Mouse (Mus musculus): Measurements from ENCODE around the gene Shank2. TPM values are rescaled to one million over a fixed set of nuclear protein-coding genes. Genes with fewer than 3 reads are reported as not detected.

Gene Shank2
- polyA plus RNA-seq, 1 experiment: 2.0 TPM

DNA sequence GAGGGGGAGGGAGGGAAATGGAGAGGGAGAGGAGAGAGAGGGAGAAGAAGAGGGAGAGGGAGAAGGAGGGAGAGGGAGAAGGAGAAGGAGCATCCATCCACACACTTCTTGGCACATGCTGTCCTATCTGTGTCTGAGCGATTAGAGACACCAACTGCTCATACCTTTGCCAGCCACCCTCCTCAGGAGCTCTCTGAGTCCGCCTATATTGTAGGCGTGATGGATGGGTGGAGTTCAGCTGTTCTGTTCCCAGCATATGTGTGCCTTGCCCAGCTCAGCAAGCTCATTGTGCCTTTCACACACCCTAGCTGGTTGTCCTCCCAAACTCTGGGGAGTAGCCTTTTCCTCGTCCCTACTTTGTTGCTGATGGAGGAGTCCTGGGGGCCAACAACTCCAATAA is 233.8 kb downstream of the Shank2 start:
- H3K27ac ChIP-seq (ENCODE audit: control insufficient read depth, insufficient read depth, low read depth, low read length, poor library complexity): no peak overlapping the region
- no peak for TF ChIP-seq POLR2A (IDR thresholded peaks at IDR 0.05; ENCODE audit: borderline replicate concordance, control insufficient read depth, low read depth, low read length)
- TF ChIP-seq CTCF (IDR thresholded peaks at IDR 0.05; ENCODE audit: control insufficient read depth, insufficient read depth, low read length): no peak
- H3K4me3 ChIP-seq (replicated peaks; ENCODE audit: control insufficient read depth, low read depth, low read length): no peak overlapping the region
- WGBS: 65% methylated on average over 4 of the region's 4 CpGs
- no peaks in the 10 kb centered on the region for H3K4me1 ChIP-seq (ENCODE audit: control insufficient read depth, insufficient read depth, low read length)

DNA sequence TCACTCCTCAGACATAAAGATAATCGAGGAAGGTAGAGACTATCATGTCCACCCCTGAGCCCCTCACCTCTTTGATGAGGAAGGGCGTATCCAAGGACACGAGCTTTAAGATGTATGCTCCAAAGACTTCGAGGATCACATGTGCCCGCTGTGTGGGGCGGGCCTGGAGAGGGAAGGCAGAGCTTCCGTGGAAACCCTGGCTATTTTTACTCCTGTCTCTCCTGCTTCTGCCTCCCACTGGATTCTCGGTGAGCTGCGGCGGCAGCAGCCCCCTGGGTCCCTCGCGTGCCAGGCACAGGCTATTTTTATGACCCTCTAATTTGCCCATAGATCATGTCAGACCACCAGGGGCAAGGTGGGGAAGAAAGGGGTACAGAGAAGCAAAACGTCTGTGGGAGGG is 235.1 kb downstream of the Shank2 start:
- 57% methylated on average over 13 of the region's 13 CpGs for WGBS
- TF ChIP-seq POLR2A (IDR thresholded peaks at IDR 0.05; ENCODE audit: borderline replicate concordance, control insufficient read depth, low read depth, low read length) (no peak), CTCF (IDR thresholded peaks at IDR 0.05; ENCODE audit: control insufficient read depth, insufficient read depth, low read length) (no peak)
- H3K4me3 ChIP-seq (replicated peaks; ENCODE audit: control insufficient read depth, low read depth, low read length): no peak overlapping the region

DNA sequence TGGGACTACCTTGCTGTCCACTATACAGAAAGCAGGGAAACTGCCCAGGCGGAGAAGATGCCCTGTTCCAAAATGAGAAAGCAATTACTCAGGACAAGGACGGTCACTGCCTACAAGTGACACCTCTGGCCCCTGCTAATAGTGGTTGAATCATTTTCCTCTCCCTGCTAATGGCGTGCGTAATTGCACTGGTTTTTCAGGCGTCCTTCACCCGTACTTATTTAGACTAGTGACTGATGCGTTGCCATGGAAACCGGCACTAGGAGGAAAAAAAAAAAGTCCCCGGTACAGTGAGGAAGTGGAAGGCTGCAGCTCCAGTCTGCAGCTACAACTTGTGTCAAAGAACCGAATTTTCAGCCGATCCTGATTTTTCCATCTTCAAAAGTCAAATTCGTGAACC is 236.7 kb downstream of the Shank2 start:
- 21% methylated on average over 12 of the region's 12 CpGs for WGBS
- Histone ChIP-seq H3K27ac (ENCODE audit: control insufficient read depth, insufficient read depth, low read depth, low read length, poor library complexity) (no peak overlapping the region), H3K4me3 (replicated peaks; ENCODE audit: control insufficient read depth, low read depth, low read length) (no peak overlapping the region), H3K4me1 (ENCODE audit: control insufficient read depth, insufficient read depth, low read length) (no peaks in the 10 kb centered on the region)
- TF ChIP-seq CTCF (IDR thresholded peaks at IDR 0.05; ENCODE audit: control insufficient read depth, insufficient read depth, low read length) (no peak), POLR2A (IDR thresholded peaks at IDR 0.05; ENCODE audit: borderline replicate concordance, control insufficient read depth, low read depth, low read length) (no peak)

More for the DNA sequence above, 235.1 kb downstream of the Shank2 start:
- no peaks in the 10 kb centered on the region for H3K4me1 ChIP-seq (ENCODE audit: control insufficient read depth, insufficient read depth, low read length)
- no peak overlapping the region for H3K27ac ChIP-seq (ENCODE audit: control insufficient read depth, insufficient read depth, low read depth, low read length, poor library complexity)

DNA sequence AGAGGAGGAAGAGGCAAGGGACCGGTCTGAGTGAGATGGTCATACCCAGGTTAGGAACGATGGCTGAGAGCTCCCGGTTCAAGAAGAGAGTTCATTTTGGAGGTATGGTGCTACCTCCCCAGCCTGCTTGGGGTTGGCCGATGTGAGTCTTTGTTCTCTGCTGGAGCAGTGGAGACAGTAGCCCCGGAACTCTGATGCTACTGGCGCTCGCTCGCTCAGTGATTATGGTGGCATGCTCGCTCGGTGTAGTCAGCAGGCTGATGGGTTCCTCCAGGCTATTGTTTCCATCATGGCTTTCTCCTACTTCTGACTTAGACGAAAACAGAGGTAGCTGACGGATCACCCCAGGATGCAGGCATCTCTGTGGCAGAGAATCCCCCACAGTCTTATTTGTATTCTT is 237.3 kb downstream of the Shank2 start:
- WGBS: 52% methylated on average over 12 of the region's 12 CpGs
- Histone ChIP-seq H3K4me1 (ENCODE audit: control insufficient read depth, insufficient read depth, low read length) (no peaks in the 10 kb centered on the region), H3K4me3 (replicated peaks; ENCODE audit: control insufficient read depth, low read depth, low read length) (no peak overlapping the region), H3K27ac (ENCODE audit: control insufficient read depth, insufficient read depth, low read depth, low read length, poor library complexity) (no peak overlapping the region)
- no peak for TF ChIP-seq POLR2A (IDR thresholded peaks at IDR 0.05; ENCODE audit: borderline replicate concordance, control insufficient read depth, low read depth, low read length)
- no peak for TF ChIP-seq CTCF (IDR thresholded peaks at IDR 0.05; ENCODE audit: control insufficient read depth, insufficient read depth, low read length)

DNA sequence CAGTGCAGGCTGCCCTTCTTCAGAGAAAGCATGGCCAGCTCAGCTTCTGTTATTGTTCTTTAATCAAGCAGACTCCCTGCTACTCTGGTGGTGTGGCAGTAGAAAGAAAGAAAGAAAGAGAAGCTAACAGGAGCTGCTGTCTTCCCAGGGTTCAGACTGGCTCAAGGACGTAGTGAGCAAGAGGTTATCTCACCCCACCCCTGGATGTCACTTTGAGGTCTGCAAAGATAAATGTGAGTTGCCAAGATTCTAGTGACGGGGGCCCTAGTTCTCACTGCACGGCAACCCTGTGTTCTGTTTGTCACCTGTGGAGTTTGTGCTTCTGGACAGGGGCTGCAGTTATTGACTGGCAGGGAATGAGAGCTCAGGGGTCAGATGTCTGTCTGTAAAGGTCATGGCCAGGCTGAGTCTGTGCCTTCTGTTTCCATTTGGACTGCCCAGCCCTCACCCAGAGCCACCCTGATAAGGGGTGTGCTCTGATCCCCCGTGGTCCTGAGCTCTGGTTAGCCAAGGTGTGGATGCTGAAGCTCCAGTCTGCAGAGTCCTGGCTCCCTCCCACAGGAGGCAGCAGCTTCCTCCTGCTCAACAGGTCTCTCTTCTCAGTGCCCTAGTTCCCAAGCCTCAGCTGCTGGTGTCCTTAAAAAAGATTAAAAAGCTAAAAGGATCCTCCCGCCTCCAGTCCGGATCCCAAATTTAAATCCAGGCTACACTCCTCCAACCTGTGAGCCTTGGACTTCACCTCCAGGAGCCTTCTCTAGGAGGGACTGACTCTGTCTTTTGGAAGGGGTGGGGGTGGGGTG is 238.0 kb downstream of the Shank2 start:
- 52% methylated on average over 6 of the region's 6 CpGs for whole genome bisulfite sequencing
- Histone ChIP-seq H3K4me3 (replicated peaks; ENCODE audit: control insufficient read depth, low read depth, low read length) (no peak overlapping the region), H3K4me1 (ENCODE audit: control insufficient read depth, insufficient read depth, low read length) (no peaks in the 10 kb centered on the region), H3K27ac (ENCODE audit: control insufficient read depth, insufficient read depth, low read depth, low read length, poor library complexity) (peak overlapping the region; percentile 14; the same call in 1 of the 2 replicates)
- TF ChIP-seq POLR2A (IDR thresholded peaks at IDR 0.05; ENCODE audit: borderline replicate concordance, control insufficient read depth, low read depth, low read length) (no peak), CTCF (IDR thresholded peaks at IDR 0.05; ENCODE audit: control insufficient read depth, insufficient read depth, low read length) (no peak)

DNA sequence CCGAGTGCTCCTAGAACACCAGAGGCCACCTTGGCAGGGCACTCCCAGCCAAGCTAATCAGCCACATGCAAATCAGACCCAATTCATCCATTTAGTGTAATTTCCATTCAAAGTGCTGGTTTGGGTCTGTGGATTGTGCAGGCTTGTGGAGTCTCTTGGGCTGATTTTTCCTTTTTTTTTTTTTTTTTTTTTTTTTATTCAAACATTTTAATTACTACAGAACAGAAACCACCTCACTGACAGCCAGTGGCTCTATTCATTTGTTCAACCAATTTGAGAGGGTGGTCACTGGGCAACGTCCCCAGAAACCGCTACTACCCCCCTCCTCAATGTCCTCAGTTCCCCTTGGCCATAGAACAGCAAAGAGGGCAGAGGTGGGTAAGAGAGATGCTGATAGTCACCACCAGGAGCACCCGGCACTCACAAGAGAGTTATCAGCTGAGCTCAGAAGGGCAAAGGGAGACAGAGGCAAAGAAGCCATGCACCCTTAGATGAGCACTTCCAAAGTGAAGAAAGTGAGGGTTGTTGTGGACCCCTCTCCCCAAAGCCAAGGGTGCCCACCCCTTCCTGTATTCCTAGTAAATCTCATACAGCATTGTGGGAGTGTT is 239.1 kb downstream of the Shank2 start:
- peak overlapping the region; percentile 41; the same call in 1 of the 2 replicates for H3K27ac ChIP-seq (ENCODE audit: control insufficient read depth, insufficient read depth, low read depth, low read length, poor library complexity)
- no peak overlapping the region for H3K4me3 ChIP-seq (replicated peaks; ENCODE audit: control insufficient read depth, low read depth, low read length)
- 64% methylated on average over 4 of the region's 4 CpGs for WGBS
- TF ChIP-seq CTCF (IDR thresholded peaks at IDR 0.05; ENCODE audit: control insufficient read depth, insufficient read depth, low read length) (no peak), POLR2A (IDR thresholded peaks at IDR 0.05; ENCODE audit: borderline replicate concordance, control insufficient read depth, low read depth, low read length) (no peak)
- no peaks in the 10 kb centered on the region for H3K4me1 ChIP-seq (ENCODE audit: control insufficient read depth, insufficient read depth, low read length)

DNA sequence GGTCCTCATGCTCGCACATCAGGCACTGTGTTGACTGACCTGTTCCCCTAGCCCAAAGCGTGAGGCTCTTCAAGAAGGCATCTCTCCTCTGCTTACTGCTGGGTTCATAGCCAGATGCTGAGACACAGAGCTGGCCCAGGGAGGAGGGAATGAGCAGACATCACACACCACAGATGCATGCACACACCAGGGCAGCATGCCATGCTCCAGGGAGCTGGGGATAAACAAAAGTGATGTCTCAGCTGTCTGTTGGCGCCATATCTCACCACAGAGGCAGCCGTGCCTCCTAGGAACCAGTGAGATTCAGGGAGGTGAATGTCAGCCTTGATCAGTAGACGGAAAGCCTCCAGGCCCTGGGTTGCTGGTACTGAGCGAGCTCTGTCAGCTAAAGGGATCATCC is 242.5 kb downstream of the Shank2 start:
- H3K4me3 ChIP-seq (replicated peaks; ENCODE audit: control insufficient read depth, low read depth, low read length): no peak overlapping the region
- H3K4me1 ChIP-seq (ENCODE audit: control insufficient read depth, insufficient read depth, low read length): no peaks in the 10 kb centered on the region
- H3K27ac ChIP-seq (ENCODE audit: control insufficient read depth, insufficient read depth, low read depth, low read length, poor library complexity): no peak overlapping the region
- TF ChIP-seq CTCF (IDR thresholded peaks at IDR 0.05; ENCODE audit: control insufficient read depth, insufficient read depth, low read length) (no peak), POLR2A (IDR thresholded peaks at IDR 0.05; ENCODE audit: borderline replicate concordance, control insufficient read depth, low read depth, low read length) (no peak)
- 76% methylated on average over 6 of the region's 6 CpGs for WGBS

DNA sequence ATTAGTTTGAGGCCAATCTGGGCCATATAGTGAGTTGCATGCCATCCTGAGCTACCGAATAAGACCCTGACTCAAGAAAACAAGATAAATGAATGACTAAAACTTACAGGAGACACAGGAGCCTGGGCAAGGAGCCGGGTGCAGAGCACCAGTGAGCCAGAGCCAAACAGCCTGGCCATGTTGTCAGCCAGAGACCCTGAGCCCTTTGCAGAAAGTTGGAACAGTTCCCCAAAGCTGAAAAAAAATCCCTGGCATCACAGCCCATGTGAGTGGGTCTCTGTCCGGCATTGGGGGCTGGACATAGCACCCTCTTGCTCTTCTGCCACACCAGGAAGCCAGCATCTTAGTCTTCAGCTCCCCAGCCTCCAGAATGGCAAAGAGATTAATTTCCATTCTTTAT is 244.5 kb downstream of the Shank2 start:
- 72% methylated on average over 3 of the region's 3 CpGs for WGBS
- H3K4me1 ChIP-seq (ENCODE audit: control insufficient read depth, insufficient read depth, low read length): no peaks in the 10 kb centered on the region
- no peak for TF ChIP-seq POLR2A (IDR thresholded peaks at IDR 0.05; ENCODE audit: borderline replicate concordance, control insufficient read depth, low read depth, low read length)
- TF ChIP-seq CTCF (IDR thresholded peaks at IDR 0.05; ENCODE audit: control insufficient read depth, insufficient read depth, low read length): no peak
- H3K27ac ChIP-seq (ENCODE audit: control insufficient read depth, insufficient read depth, low read depth, low read length, poor library complexity): no peak overlapping the region
- H3K4me3 ChIP-seq (replicated peaks; ENCODE audit: control insufficient read depth, low read depth, low read length): no peak overlapping the region

All from bone marrow, adult 2 months (tissue).